Mouse (Mus musculus): ENCODE measurements around the gene Dph1.

GRCm38 (mm10) chr11:75194121-75194849, 3.2 kb upstream of the Dph1 start:
- no peak for TF ChIP-seq POLR2A (IDR thresholded peaks at IDR 0.05; ENCODE audit: control insufficient read depth, extremely low read depth, insufficient read depth, low read length, poor library complexity)
- TF ChIP-seq CTCF (IDR thresholded peaks at IDR 0.05; ENCODE audit: borderline replicate concordance, control insufficient read depth, extremely low read depth, insufficient read depth, low read length, poor library complexity), result no peak

Measured in thymus, adult 2 months (tissue).